Mouse (Mus musculus) liver, postnatal 0 days (tissue): ENCODE measurements at regions not wholly inside any gene's neighbourhood (a gene's known extent, or its start where the extent isn't known, plus 50 kb on each side); places are given as distances from the start of the nearest gene placed in this dataset.

Source experiments
- CTCF ChIP-seq: sonication (generic); IDR thresholded peaks from 2 replicates; pipeline ENCODE4 v1.5.1; 2016; ENCODE audit warnings: antibody characterized with exemption, low read depth
- EP300 ChIP-seq: IDR thresholded peaks from 2 replicates; pipeline ENCODE4 v1.6.1; 2016; ENCODE audit warnings: antibody characterized with exemption, low read depth, mild to moderate bottlenecking

DNA sequence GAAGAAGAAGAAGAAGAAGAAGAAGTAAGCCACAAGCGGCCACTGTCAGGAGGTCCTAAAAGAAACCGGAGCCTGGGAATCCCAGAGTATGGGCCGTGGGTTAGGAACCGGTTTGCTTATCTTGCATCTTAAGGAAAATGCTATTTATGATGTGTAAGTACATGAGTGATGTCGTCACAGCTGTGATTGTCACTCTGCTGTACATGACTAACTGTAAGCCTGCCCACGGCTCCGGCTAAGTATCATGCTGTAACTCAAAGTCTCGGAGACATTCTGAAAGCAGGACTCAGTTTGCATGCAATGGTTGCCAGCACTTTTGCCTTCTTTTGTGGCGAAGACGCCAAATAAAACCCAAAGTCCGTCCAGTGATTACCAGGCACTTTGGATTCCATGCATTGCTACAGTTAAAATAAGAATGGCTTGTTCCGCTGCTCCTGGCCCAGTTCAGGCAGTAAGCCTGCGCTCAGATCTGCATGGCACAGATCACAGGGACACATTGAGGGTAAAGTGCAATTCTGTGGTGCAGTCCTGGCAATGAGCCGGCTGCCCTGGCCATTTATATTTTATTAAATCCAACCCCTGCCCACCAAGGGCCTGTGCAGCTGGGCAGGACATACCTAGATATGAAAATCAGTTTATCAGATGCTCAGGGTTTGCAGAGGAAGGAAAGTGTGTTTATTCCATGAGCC is 98.6 kb downstream of the Utp6 start:
- no peak for TF ChIP-seq CTCF
- no peak for TF ChIP-seq EP300
